Mouse (Mus musculus): ENCODE data around the gene Lrmp.

DNA sequence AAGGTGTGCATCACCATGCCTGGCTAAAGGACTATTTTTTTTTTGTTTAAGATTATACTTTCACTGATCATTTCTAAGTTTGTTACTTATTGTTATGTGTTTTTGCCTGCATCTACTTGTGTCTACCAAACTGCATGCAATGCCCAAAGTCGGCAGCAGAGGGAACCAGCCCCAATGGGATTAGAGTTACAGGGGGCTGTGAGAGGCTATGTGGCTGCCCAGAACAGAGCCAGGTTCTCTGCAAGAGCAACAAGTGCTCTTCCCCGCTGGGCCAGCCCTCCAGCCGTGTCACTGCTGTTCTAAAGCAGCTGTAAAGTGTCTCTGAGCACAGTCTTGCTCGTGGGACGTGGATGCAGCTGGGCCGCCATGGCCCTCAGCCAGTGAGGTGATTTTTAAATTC lies 64.2 kb downstream of the Lrmp start:
- TF ChIP-seq EP300 (IDR thresholded peaks at IDR 0.05; ENCODE audit: low read depth in 1 of 2, low read length in 2 of 2): no peak
- TF ChIP-seq POLR2A (IDR thresholded peaks at IDR 0.05; ENCODE audit: control insufficient read depth in 1 of 2, insufficient read depth in 1 of 2, low read depth in 1 of 2, low read length in 2 of 2, poor library complexity in 1 of 2): no peak

Data from MEL (cell line).